Mouse (Mus musculus) adrenal gland, adult 8-10 months (tissue): ENCODE results near the gene Egfl6. TPM values are rescaled to one million over a fixed set of nuclear protein-coding genes. Genes with fewer than 3 reads are reported as not detected.
"Not testable (repeated sequence)": the region's sequence is repeated elsewhere in the genome, so short reads cannot be mapped to it uniquely, and the experiment has no call there.

Experiments
- DNase-seq: peaks from one replicate; pipeline ENCODE4 v3.0.0; 2022
- total RNA-seq, 4 experiments: library from RNA; stranded (reverse); gene quantifications; 2 replicates each; pipeline ENCODE4 v1.2.4; 2022

Egfl6 gene
- total RNA-seq, 4 experiments from 2014 or later, result 20.7 to 26.4 (median 24.1) TPM

DNA sequence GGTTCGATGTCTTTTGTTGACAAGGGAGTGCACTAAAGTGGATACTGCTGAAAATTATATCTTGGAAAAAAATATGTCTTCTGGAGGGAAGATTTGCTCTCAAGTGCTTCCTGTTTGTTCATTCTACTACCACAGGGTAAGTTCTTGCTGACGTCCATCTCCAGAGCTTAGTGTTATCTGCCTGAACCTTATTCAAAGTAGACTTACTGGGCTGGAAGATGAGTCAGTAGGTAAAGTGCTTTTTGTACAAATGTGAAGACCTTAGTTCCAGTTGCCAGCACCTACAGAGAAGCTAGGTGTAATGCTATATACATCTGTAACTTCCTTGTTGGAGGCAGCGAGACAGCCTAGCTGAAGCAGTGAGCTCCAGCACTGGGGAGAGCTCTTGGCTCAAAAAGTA lies 69.6 kb downstream of the Egfl6 start:
- no peak for DNase-seq

- not testable (repeated sequence) for DNase-seq
Measured at GRCm38 (mm10) chrX:166514035-166514434, 71.5 kb downstream of the Egfl6 start.

DNA sequence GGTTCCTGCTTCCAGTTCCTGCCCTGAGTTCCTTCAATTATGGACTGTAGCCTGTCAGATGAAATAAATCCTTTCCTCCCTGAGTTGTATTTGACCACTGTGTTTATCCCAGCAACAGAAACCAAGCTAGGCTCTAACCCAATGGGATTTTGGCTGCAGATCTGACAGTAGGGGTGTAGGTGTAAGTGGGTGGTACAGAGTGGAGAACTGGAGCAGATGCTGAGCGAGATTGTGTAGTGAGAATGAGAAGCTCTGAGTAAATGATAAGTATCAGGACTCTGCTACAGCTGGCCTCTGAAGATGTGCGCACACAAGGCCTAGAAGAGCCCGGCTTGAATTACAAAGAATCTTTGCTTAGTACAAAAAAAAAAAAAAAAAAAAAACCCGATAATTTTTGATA lies 73.4 kb downstream of the Egfl6 start:
- no peak for DNase-seq

- no peak for DNase-seq
Measured at GRCm38 (mm10) chrX:166511107-166511506, 74.4 kb downstream of the Egfl6 start.

- DNase-seq, result peak; percentile 92
Measured at GRCm38 (mm10) chrX:166509761-166510738, 75.5 kb downstream of the Egfl6 start.

DNA sequence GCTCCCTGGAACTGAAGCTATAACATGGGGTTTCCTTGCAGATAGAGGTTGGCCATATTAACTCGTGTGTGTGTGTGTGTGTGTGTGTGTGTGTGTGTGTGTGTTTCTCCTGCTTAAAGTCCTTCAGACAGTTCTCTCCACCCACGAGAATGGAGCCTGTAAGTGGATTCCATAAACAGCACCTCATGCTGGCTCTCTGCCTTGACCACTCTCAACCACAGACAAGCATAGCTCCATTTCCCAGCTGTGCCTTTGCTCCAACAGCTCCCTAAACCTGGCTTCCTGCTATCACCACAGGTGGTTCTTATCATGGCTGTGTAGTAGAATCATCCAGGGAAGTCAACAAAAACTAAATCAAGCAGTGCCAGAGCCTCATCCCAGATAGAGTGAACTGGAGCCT lies 81.1 kb downstream of the Egfl6 start:
- DNase-seq, result no peak

- no peak for DNase-seq
Measured at GRCm38 (mm10) chrX:166499496-166500190, 85.9 kb downstream of the Egfl6 start.

GRCm38 (mm10) chrX:166497771-166498170 lies 87.7 kb downstream of the Egfl6 start:
- DNase-seq, result no peak

GRCm38 (mm10) chrX:166495052-166495451 lies 90.5 kb downstream of the Egfl6 start:
- no peak for DNase-seq

DNA sequence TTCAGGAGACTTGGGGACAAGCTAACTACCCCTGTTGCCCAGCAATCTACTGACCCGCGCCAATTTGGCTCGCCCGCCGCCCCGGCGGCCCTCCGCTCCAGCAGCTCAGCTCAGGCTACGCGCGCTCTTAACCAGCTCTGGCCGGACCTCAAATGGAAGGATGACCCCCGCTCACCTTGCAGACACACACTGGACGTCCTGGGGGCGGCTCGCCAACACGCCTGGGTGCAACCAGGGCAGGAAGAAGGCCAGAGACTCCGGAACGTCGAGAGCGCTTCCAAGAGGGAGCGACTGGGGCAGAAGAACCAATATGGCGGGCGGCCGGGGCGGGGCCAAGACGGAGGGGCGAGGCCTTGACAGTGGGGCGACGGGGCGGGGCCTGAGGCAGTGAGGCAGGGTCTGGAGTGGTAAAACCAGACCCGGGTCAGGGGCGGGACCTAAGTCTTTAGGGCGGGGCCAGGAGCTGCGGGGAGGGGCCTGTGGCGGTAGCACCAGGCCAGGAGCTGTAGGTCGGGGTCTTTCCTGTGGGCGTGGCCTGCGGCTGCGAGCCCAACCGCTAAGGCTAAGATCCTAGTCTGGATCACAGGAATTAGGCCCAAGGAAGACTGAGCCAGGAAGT lies 106.0 kb downstream of the Egfl6 start, which contains the start of gene Rab9:
Gene Rab9, minus strand, starts transcription at position 503 of the 619 bp plus-strand sequence.
- peak; percentile 85 for DNase-seq

DNA sequence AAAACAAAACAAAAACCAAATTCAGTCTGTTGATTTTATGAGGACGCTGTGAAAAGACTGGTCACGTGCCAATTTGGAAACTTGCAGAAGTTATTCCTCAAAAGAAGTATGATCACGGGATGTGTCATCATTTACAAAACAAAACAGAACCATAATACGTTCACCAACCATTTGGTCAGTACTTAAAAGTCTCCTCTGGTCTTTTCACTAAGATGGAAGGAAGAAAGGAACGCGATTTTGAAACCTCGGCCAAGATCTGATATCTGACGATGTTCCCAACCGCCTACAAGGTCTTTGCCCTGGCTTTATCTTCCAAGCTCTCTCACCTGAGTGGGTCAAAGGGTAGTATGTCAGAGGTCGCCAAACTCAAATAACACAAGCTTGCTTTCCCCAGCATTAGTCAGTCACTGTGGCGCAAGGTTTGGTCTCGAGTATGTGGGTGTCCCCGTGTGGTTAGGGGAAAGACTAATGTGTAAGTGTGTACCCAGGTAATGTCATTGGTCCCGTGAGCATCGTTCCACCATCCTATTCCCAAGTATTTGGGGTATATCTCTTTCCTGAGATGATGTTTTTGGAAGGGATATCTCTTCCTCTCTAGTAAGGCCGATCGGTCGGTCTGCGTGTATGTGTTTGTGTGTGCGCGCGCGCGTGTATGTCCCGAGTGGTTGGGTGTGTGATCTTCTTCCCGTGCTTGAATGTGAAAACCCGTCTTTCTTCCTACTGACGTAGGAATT lies 106.7 kb downstream of the Egfl6 start:
- no peak for DNase-seq

GRCm38 (mm10) chrX:166477393-166477792 lies 108.1 kb downstream of the Egfl6 start:
- no peak for DNase-seq

Other genes with a start within 250 kb of the Egfl6 start
- gene Trappc2, start 145.1 kb downstream of the Egfl6 start, total RNA-seq, result 10 to 100 TPM; 15.3 to 28.8 (median 21.8) TPM
- 1 to 10 TPM; 6.6 to 9.7 (median 7.6) TPM for gene Ofd1, start 145.0 kb downstream of the Egfl6 start, total RNA-seq
- 10 to 100 TPM; 46.6 to 53.7 (median 49.2) TPM for gene Rab9, start 105.9 kb downstream of the Egfl6 start, total RNA-seq
- 1 to 10 TPM; 5.9 to 8.4 (median 6.9) TPM for gene Tceanc, start 67.2 kb downstream of the Egfl6 start, total RNA-seq